Mouse (Mus musculus): Measurements from ENCODE around the gene 2210016L21Rik.
A peak's percentile ranks its signal among the peaks of the same experiment; 100 is the strongest.

Gene 2210016L21Rik

GRCm38 (mm10) chr5:114945072-114945471 is 3.1 kb downstream of the 2210016L21Rik start:
- peak; percentile 45 for DNase-seq

GRCm38 (mm10) chr5:114948891-114949290 is 6.9 kb downstream of the 2210016L21Rik start:
- peak; percentile 75 for DNase-seq

GRCm38 (mm10) chr5:114949316-114949715 is 7.4 kb downstream of the 2210016L21Rik start:
- no peak for DNase-seq

- DNase-seq: no peak
Measured at GRCm38 (mm10) chr5:114949812-114950211, 7.9 kb downstream of the 2210016L21Rik start.

- no peak for DNase-seq
Measured at GRCm38 (mm10) chr5:114950669-114951068, 8.7 kb downstream of the 2210016L21Rik start.

GRCm38 (mm10) chr5:114951279-114951880 is 9.4 kb downstream of the 2210016L21Rik start:
- no peak for DNase-seq

GRCm38 (mm10) chr5:114953326-114953725 is 11.4 kb downstream of the 2210016L21Rik start:
- no peak for DNase-seq

- DNase-seq: no peak
Measured at GRCm38 (mm10) chr5:114958069-114958468, 16.1 kb downstream of the 2210016L21Rik start.

- DNase-seq: peak; percentile 51
Measured at GRCm38 (mm10) chr5:114961590-114962360, 19.8 kb downstream of the 2210016L21Rik start.

- DNase-seq: peak; percentile 60
Measured at GRCm38 (mm10) chr5:114964315-114964966, 22.5 kb downstream of the 2210016L21Rik start.

- peak; percentile 74 for DNase-seq
Measured at GRCm38 (mm10) chr5:114964967-114965898, 23.3 kb downstream of the 2210016L21Rik start.

GRCm38 (mm10) chr5:114967523-114968268 is 25.7 kb downstream of the 2210016L21Rik start:
- DNase-seq: peak; percentile 38

- peak; percentile 75 for DNase-seq
Measured at GRCm38 (mm10) chr5:114968651-114969050, 26.7 kb downstream of the 2210016L21Rik start.

- DNase-seq: peak; percentile 89
Measured at GRCm38 (mm10) chr5:114969064-114969463, 27.1 kb downstream of the 2210016L21Rik start.

- DNase-seq: no peak
Measured at GRCm38 (mm10) chr5:114969609-114970215, 27.8 kb downstream of the 2210016L21Rik start.

GRCm38 (mm10) chr5:114970824-114971227 is 28.9 kb downstream of the 2210016L21Rik start, which contains the start of gene Hnf1a:
Gene Hnf1a, minus strand, starts transcription at chr5:114971094.
- DNase-seq: peak; percentile 77

- DNase-seq: no peak
Measured at GRCm38 (mm10) chr5:114972201-114972600, 30.2 kb downstream of the 2210016L21Rik start.

GRCm38 (mm10) chr5:114973131-114973530 is 31.2 kb downstream of the 2210016L21Rik start:
- peak; percentile 42 for DNase-seq

- DNase-seq: no peak
Measured at GRCm38 (mm10) chr5:114976935-114977334, 35.0 kb downstream of the 2210016L21Rik start.

- DNase-seq: peak; percentile 45
Measured at GRCm38 (mm10) chr5:114978473-114978872, 36.5 kb downstream of the 2210016L21Rik start.

- DNase-seq: peak; percentile 31
Measured at GRCm38 (mm10) chr5:114978888-114979249, 36.9 kb downstream of the 2210016L21Rik start.

Measured in kidney, postnatal 14 days (tissue).